Mouse (Mus musculus): ENCODE data around the gene Gm16867.
"Not testable (repeated sequence)": the region's sequence is repeated elsewhere in the genome, so short reads cannot be mapped to it uniquely, and the experiment has no call there.

Gene Gm16867

GRCm38 (mm10) chr14:69503174-69503573 lies at the start of gene Gm16867:
TSS of gene Gm16867 (minus strand) at chr14:69503362.
- not testable (repeated sequence) for DNase-seq (ENCODE audit: extremely low spot score, low spot score)

GRCm38 (mm10) chr14:69547310-69547709 lies 44.1 kb upstream of the Gm16867 start:
- not testable (repeated sequence) for DNase-seq (ENCODE audit: extremely low spot score, low spot score)

- DNase-seq (ENCODE audit: extremely low spot score, low spot score), result not testable (repeated sequence)
Measured at GRCm38 (mm10) chr14:69545052-69545451, 41.9 kb upstream of the Gm16867 start.

GRCm38 (mm10) chr14:69544033-69544432 lies 40.9 kb upstream of the Gm16867 start:
- not testable (repeated sequence) for DNase-seq (ENCODE audit: extremely low spot score, low spot score)

- DNase-seq (ENCODE audit: extremely low spot score, low spot score), result not testable (repeated sequence)
Measured at GRCm38 (mm10) chr14:69542695-69543094, 39.5 kb upstream of the Gm16867 start.

- DNase-seq (ENCODE audit: extremely low spot score, low spot score), result not testable (repeated sequence)
Measured at GRCm38 (mm10) chr14:69540113-69540512, 37.0 kb upstream of the Gm16867 start.

GRCm38 (mm10) chr14:69536539-69536938 lies 33.4 kb upstream of the Gm16867 start:
- DNase-seq (ENCODE audit: extremely low spot score, low spot score), result not testable (repeated sequence)

GRCm38 (mm10) chr14:69526202-69526601 lies 23.0 kb upstream of the Gm16867 start:
- DNase-seq (ENCODE audit: extremely low spot score, low spot score), result not testable (repeated sequence)

- DNase-seq (ENCODE audit: extremely low spot score, low spot score), result not testable (repeated sequence)
Measured at GRCm38 (mm10) chr14:69523001-69523400, 19.8 kb upstream of the Gm16867 start.

GRCm38 (mm10) chr14:69520810-69521209 lies 17.6 kb upstream of the Gm16867 start:
- DNase-seq (ENCODE audit: extremely low spot score, low spot score), result not testable (repeated sequence)

- DNase-seq (ENCODE audit: extremely low spot score, low spot score), result not testable (repeated sequence)
Measured at GRCm38 (mm10) chr14:69512449-69512848, 9.3 kb upstream of the Gm16867 start, which contains the start of gene Gm27179. TSS of gene Gm27179 (minus strand) at chr14:69512549.

- DNase-seq (ENCODE audit: extremely low spot score, low spot score), result not testable (repeated sequence)
Measured at GRCm38 (mm10) chr14:69507000-69507399, 3.8 kb upstream of the Gm16867 start.

- not testable (repeated sequence) for DNase-seq (ENCODE audit: extremely low spot score, low spot score)
Measured at GRCm38 (mm10) chr14:69502440-69503150, 567 bp downstream of the Gm16867 start.

- DNase-seq (ENCODE audit: extremely low spot score, low spot score), result not testable (repeated sequence)
Measured at GRCm38 (mm10) chr14:69496259-69496658, 6.9 kb downstream of the Gm16867 start.

- not testable (repeated sequence) for DNase-seq (ENCODE audit: extremely low spot score, low spot score)
Measured at GRCm38 (mm10) chr14:69494946-69495345, 8.2 kb downstream of the Gm16867 start.

GRCm38 (mm10) chr14:69494522-69494921 lies 8.6 kb downstream of the Gm16867 start:
- DNase-seq (ENCODE audit: extremely low spot score, low spot score), result not testable (repeated sequence)

- not testable (repeated sequence) for DNase-seq (ENCODE audit: extremely low spot score, low spot score)
Measured at GRCm38 (mm10) chr14:69488001-69488400, 15.2 kb downstream of the Gm16867 start.

GRCm38 (mm10) chr14:69485466-69486135 lies 17.6 kb downstream of the Gm16867 start:
- not testable (repeated sequence) for DNase-seq (ENCODE audit: extremely low spot score, low spot score)

GRCm38 (mm10) chr14:69473941-69474646 lies 29.1 kb downstream of the Gm16867 start:
- DNase-seq (ENCODE audit: extremely low spot score, low spot score), result not testable (repeated sequence)

- DNase-seq (ENCODE audit: extremely low spot score, low spot score), result not testable (repeated sequence)
Measured at GRCm38 (mm10) chr14:69473322-69473721, 29.8 kb downstream of the Gm16867 start.

- not testable (repeated sequence) for DNase-seq (ENCODE audit: extremely low spot score, low spot score)
Measured at GRCm38 (mm10) chr14:69470122-69470708, 32.9 kb downstream of the Gm16867 start.

All from neural tube, embryonic 10.5 days (tissue).